Mouse (Mus musculus) lung, postnatal 0 days (tissue): ENCODE results near the gene F2rl1.

ENCODE experiments used
- CTCF ChIP-seq: IDR thresholded peaks from 2 replicates; pipeline ENCODE4 v1.5.1; 2016; ENCODE audit warnings: antibody characterized with exemption, mild to moderate bottlenecking
- EP300 ChIP-seq: IDR thresholded peaks from 2 replicates; pipeline ENCODE4 v1.6.1; 2016; ENCODE audit warnings: antibody characterized with exemption, mild to moderate bottlenecking, control low read depth

- no peak for TF ChIP-seq CTCF
- TF ChIP-seq EP300 = no peak
Observed at GRCm38 (mm10) chr13:95521029-95521428, 4.0 kb downstream of the F2rl1 start.
